Mouse (Mus musculus): Measurements from ENCODE around the gene Susd1.

- TF ChIP-seq CTCF (IDR thresholded peaks at IDR 0.05; ENCODE audit: extremely low read depth, insufficient read length, insufficient replicate concordance, low read depth, low read length), result no peak
- no peak for TF ChIP-seq POLR2A (IDR thresholded peaks at IDR 0.05; ENCODE audit: low read depth, low read length)
Observed at GRCm38 (mm10) chr4:59336846-59337532, 101.4 kb downstream of the Susd1 start.

Measured in small intestine, adult 2 months (tissue).